Mouse (Mus musculus) ES-Bruce4 (cell line): Measurements from ENCODE around the gene Sgip1. TPM values are rescaled to one million over a fixed set of nuclear protein-coding genes. Genes with fewer than 3 reads are reported as not detected.

Experiments
- H3K27ac ChIP-seq: 2 replicates; pipeline ENCODE4 v1.5.1; 2012; ENCODE audit warnings: low read length, inconsistent platforms; ENCODE audit not compliant: insufficient read depth
- H3K27me3 ChIP-seq: 2 replicates; pipeline ENCODE4 v1.6.1; 2012; ENCODE audit warnings: mild to moderate bottlenecking, low read length, inconsistent platforms; ENCODE audit not compliant: control insufficient read depth, poor library complexity, insufficient read depth, severe bottlenecking
- H3K36me3 ChIP-seq: 2 replicates; pipeline ENCODE4 v1.6.1; 2012; ENCODE audit warnings: inconsistent platforms, mild to moderate bottlenecking, low read length, moderate library complexity; ENCODE audit not compliant: control insufficient read depth, poor library complexity, insufficient read depth, severe bottlenecking
- H3K4me1 ChIP-seq: one replicate; pipeline ENCODE4 v1.8.1; 2011; ENCODE audit warnings: low read length; ENCODE audit not compliant: control insufficient read depth, insufficient read depth
- H3K4me3 ChIP-seq: 2 replicates; pipeline ENCODE4 v1.5.1; 2011; ENCODE audit warnings: low read depth, mild to moderate bottlenecking, low read length
- H3K9ac ChIP-seq: 2 replicates; pipeline ENCODE4 v1.6.1; 2012; ENCODE audit warnings: low read depth, mild to moderate bottlenecking, inconsistent platforms; ENCODE audit not compliant: poor library complexity, severe bottlenecking
- H3K9me3 ChIP-seq: replicated peaks from 2 replicates; pipeline ENCODE4 v1.6.1; 2012; ENCODE audit warnings: mild to moderate bottlenecking, low read length, inconsistent platforms; ENCODE audit not compliant: control insufficient read depth, poor library complexity, insufficient read depth, severe bottlenecking
- CTCF ChIP-seq: IDR thresholded peaks from one replicate; pipeline ENCODE4 v1.8.1; 2011; ENCODE audit warnings: low read depth, low read length
- EP300 ChIP-seq: IDR thresholded peaks from 2 replicates; pipeline ENCODE4 v1.6.1; 2011; ENCODE audit warnings: low read depth, low read length; ENCODE audit not compliant: insufficient read depth
- POLR2A ChIP-seq: IDR thresholded peaks from one replicate; pipeline ENCODE4 v1.8.1; 2011; ENCODE audit warnings: low read length; ENCODE audit not compliant: insufficient read depth
- polyA plus RNA-seq: library from polyadenylated mRNA; stranded (reverse); fragments of >200 nt; gene quantifications from 2 replicates; pipeline ENCODE4 v1.2.4, GENCODE M21; 2011; ENCODE audit warnings: low read depth; ENCODE audit not compliant: missing spikeins, insufficient read depth, insufficient read length

The Sgip1 gene
- polyA plus RNA-seq, 1 experiment: 2.9 TPM

DNA sequence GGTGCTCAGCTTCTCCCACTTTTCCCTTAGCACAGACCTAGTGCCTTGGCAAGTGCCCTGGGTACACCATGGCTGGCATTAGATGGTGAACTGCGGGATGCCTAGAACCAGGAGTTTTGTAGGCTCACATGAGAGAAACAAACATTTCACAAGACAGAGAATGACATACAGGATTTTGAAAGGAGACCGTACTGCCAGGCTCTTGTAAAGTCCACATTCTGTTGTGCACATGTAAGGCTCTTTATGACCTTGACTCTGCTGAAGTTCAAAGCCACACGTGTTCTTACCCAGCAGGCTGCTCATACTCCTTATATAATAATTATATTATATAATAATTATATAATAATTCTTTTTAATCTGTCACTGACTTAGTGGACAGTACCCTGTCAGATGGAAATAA is 65.9 kb downstream of the Sgip1 start:
- Histone ChIP-seq H3K4me3 (no peak overlapping the region), H3K36me3 (no peaks in the 10 kb centered on the region), H3K27me3 (no peaks in the 10 kb centered on the region), H3K9ac (no peak overlapping the region), H3K4me1 (no peaks in the 10 kb centered on the region), H3K27ac (no peak overlapping the region), H3K9me3 (no peaks in the 10 kb centered on the region)
- no peak for TF ChIP-seq POLR2A
- TF ChIP-seq EP300: no peak
- TF ChIP-seq CTCF: no peak

GRCm38 (mm10) chr4:102808258-102808657 is 67.2 kb downstream of the Sgip1 start:
- H3K27me3 ChIP-seq: no peaks in the 10 kb centered on the region
- TF ChIP-seq CTCF: no peak
- no peak for TF ChIP-seq EP300
- TF ChIP-seq POLR2A: no peak
- H3K9me3 ChIP-seq: no peaks in the 10 kb centered on the region
- no peak overlapping the region for H3K4me3 ChIP-seq
- no peak overlapping the region for H3K9ac ChIP-seq
- H3K27ac ChIP-seq: no peak overlapping the region
- H3K4me1 ChIP-seq: no peaks in the 10 kb centered on the region
- H3K36me3 ChIP-seq: no peaks in the 10 kb centered on the region

DNA sequence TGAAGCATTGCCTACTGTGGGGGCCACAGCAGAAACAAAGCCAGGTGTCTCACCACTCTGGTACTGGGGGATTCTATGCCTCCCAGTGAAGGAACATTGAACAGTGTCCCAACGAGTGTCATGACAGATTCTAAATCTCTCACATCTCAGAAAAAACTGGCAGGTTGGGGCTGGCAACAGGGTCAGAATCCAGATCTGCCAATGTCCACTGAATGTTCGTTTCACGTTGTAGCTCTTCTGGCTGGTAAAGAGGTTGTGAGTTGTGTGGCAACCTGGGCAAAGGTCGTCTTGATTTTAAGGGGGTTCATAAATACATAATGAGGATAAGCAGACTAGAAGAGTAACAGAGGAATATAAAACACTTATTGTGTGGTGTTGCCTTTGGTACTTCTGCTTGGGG is 68.2 kb downstream of the Sgip1 start:
- Histone ChIP-seq H3K36me3 (no peaks in the 10 kb centered on the region), H3K9ac (no peak overlapping the region), H3K4me3 (no peak overlapping the region), H3K9me3 (no peaks in the 10 kb centered on the region), H3K27me3 (no peaks in the 10 kb centered on the region), H3K27ac (no peak overlapping the region), H3K4me1 (no peaks in the 10 kb centered on the region)
- TF ChIP-seq EP300 (no peak), CTCF (no peak), POLR2A (no peak)

DNA sequence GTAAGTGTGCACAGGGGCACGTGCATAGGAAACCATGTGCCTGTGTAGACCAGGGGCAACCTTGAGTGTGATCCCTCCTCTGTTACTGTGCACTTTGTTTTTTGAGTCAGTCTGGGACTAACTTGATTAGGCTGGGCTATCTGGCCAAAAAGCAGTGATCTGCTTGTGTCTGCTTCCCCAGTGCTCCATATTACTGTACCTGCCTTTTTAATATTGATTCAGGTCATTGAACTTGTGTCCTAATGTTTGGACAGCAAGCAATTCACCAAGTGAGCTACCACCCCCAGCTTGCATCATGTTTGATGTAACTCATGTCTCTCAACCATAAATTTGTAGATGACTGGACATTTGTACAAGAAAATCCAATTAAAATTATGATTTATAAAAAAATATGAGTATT is 69.2 kb downstream of the Sgip1 start:
- H3K27me3 ChIP-seq: no peaks in the 10 kb centered on the region
- no peak overlapping the region for H3K4me3 ChIP-seq
- H3K36me3 ChIP-seq: no peaks in the 10 kb centered on the region
- no peak overlapping the region for H3K27ac ChIP-seq
- TF ChIP-seq CTCF (no peak), EP300 (no peak), POLR2A (no peak)
- no peak overlapping the region for H3K9ac ChIP-seq
- no peaks in the 10 kb centered on the region for H3K9me3 ChIP-seq
- no peaks in the 10 kb centered on the region for H3K4me1 ChIP-seq

DNA sequence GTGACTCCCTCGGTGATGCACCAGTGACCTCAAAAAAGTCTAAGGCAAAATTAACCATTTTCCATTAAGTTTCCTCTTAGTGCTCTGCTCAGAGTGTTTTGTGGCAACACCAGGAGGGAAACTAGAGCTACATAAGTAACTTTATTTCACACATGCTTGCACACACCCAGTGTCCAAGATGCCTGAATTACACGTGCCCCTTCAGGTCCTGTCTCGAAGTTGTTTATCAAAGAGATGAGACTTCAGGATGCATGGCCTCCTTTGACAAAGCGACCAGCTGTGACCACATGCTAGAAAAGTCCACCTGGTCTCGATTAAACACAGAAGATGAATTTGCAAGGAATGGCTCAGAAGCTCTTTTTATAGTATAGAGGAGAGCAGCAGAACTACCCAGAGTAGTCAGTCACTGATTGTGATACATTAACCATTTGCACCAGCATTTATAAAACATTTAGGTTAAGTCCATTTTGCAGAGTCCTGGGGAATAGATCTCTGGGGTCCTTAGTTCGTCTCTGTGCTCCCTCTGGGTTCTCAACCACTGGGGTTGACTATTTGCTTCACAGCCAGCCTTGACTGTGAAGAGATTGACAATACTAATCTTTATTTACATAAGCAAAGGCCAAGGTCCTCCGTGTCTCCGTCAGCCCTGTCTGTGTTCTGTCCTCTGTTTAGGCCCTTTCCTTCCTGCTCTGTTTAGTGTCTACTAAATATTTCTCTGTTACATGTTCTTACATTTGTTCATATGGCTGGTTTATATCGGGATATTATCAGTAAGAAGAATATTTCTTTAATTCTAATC is 70.1 kb downstream of the Sgip1 start:
- TF ChIP-seq CTCF (no peak), POLR2A (no peak), EP300 (no peak)
- Histone ChIP-seq H3K36me3 (no peaks in the 10 kb centered on the region), H3K27me3 (no peaks in the 10 kb centered on the region), H3K9ac (no peak overlapping the region), H3K27ac (no peak overlapping the region), H3K4me3 (no peak overlapping the region), H3K4me1 (no peaks in the 10 kb centered on the region), H3K9me3 (no peaks in the 10 kb centered on the region)

DNA sequence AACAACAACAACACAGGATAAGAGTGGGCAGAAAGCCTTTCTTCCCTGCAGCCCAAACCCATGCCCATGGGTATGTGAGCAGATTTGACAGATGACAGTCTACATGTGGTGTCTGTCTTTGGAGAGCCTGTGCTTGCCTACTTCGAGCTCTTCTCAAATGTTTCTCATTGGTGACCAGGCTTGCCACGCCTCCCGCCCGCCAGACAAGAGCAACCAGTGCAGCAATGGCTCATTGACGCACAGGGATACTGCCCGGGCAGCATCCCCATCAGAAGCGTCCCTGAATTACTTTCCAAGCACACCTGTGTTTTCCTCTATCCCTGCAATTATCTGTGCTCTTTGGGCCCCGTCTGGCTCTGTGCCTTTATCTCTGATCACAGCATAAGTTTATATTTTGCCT is 72.2 kb downstream of the Sgip1 start:
- Histone ChIP-seq H3K27ac (no peak overlapping the region), H3K27me3 (no peaks in the 10 kb centered on the region), H3K9ac (no peak overlapping the region), H3K36me3 (no peaks in the 10 kb centered on the region), H3K4me3 (no peak overlapping the region), H3K4me1 (no peaks in the 10 kb centered on the region), H3K9me3 (no peaks in the 10 kb centered on the region)
- TF ChIP-seq EP300: no peak
- TF ChIP-seq POLR2A: no peak
- no peak for TF ChIP-seq CTCF
